Mouse (Mus musculus) right cerebral cortex, adult 2 months (tissue): Measurements from ENCODE around the gene Olfr739.

Experiments
- DNase-seq, 2 experiments: peaks; one replicate each; pipeline ENCODE4 v3.0.0; 2021 to 2022; ENCODE audit warnings: low spot score in 2 of 2

The Olfr739 gene

GRCm38 (mm10) chr14:50418326-50418725 lies at the start of gene Olfr739:
TSS of gene Olfr739 (plus strand) at chr14:50418626.
- no peak for DNase-seq

GRCm38 (mm10) chr14:50380863-50381262 lies 37.6 kb upstream of the Olfr739 start, which contains the start of gene Olfr736:
TSS of gene Olfr736 (plus strand) at chr14:50381163.
- DNase-seq, result no peak

GRCm38 (mm10) chr14:50407268-50407667 lies 11.2 kb upstream of the Olfr739 start, which contains the start of gene Olfr738:
TSS of gene Olfr738 (plus strand) at chr14:50407568.
- no peak for DNase-seq

GRCm38 (mm10) chr14:50445245-50445644 lies 26.8 kb downstream of the Olfr739 start, which contains the start of gene Olfr740:
TSS of gene Olfr740 (plus strand) at chr14:50445545.
- DNase-seq, result no peak

- DNase-seq, result no peak
These were observed 54.0 kb downstream of the Olfr739 start, which contains the start of gene Olfr741 for GRCm38 (mm10) chr14:50472438-50472837. TSS of gene Olfr741 (plus strand) at chr14:50472738.
